In genomic region chr8:102064137-102064536, GRCm38 (mm10) we compare ENCODE assay signal across 16 mouse cellular contexts.
DNase-seq lines count a peak whose midpoint lies in the region; ATAC-seq and TF ChIP-seq lines count a peak whose summit lies in the region.
"Had no signal": no experiment of that assay in that cellular context is flagged by ENCODE, and none has a peak within 500 bp of the region (broad histone marks: within the 10 kb centered on the region; RNA-seq: fewer than 3 reads in every experiment).

No protein-coding gene starts in this region.

- no peak overlapping the region for H3K4me2 ChIP-seq in hindbrain, postnatal 0 days (ENCODE audit: low read depth, low read length)
- no peak overlapping the region for H3K4me2 ChIP-seq in hindbrain, embryonic 13.5 days
- H3K4me2 ChIP-seq in limb, embryonic 14.5 days (replicated peaks; ENCODE audit: low read depth, low read length, severe bottlenecking) = no peak overlapping the region
- H3K4me2 ChIP-seq: heart, embryonic 12.5 days had no signal

- TF ChIP-seq EP300 in MEL (IDR thresholded peaks at IDR 0.05; ENCODE audit: low read depth in 1 of 2, low read length in 2 of 2) = no peak

- H3K36me3 ChIP-seq in hindbrain, postnatal 0 days (ENCODE audit: insufficient read depth, low read length) = no peaks in the 10 kb centered on the region
- no peaks in the 10 kb centered on the region for H3K36me3 ChIP-seq in hindbrain, embryonic 13.5 days
- no peaks in the 10 kb centered on the region for H3K36me3 ChIP-seq in limb, embryonic 14.5 days (ENCODE audit: control insufficient read depth, insufficient read depth, low read length)
- no peaks in the 10 kb centered on the region for H3K36me3 ChIP-seq in limb, embryonic 10.5 days
- H3K36me3 ChIP-seq in MEL (ENCODE audit: control insufficient read depth in 1 of 2, insufficient read depth in 2 of 2, low read length in 2 of 2) = no peaks in the 10 kb centered on the region
- H3K36me3 ChIP-seq: embryonic facial prominence, embryonic 10.5 days; heart, embryonic 12.5 days had no signal

- no peaks in the 10 kb centered on the region for H3K9me3 ChIP-seq in hindbrain, postnatal 0 days (ENCODE audit: low read length)
- H3K9me3 ChIP-seq in hindbrain, embryonic 13.5 days = no peaks in the 10 kb centered on the region
- H3K9me3 ChIP-seq in limb, embryonic 14.5 days (ENCODE audit: control insufficient read depth, low read length) = no peaks in the 10 kb centered on the region
- no peaks in the 10 kb centered on the region for H3K9me3 ChIP-seq in limb, embryonic 10.5 days (replicated peaks)
- no peaks in the 10 kb centered on the region for H3K9me3 ChIP-seq in MEL (replicated peaks; ENCODE audit: insufficient read depth, low read length)
- H3K9me3 ChIP-seq: embryonic facial prominence, embryonic 10.5 days; heart, embryonic 12.5 days had no signal

- 95% methylated on average over 2 of the region's 2 CpGs for WGBS in hindbrain, postnatal 0 days
- WGBS in hindbrain, embryonic 13.5 days = 89% methylated on average over 2 of the region's 2 CpGs
- WGBS in limb, embryonic 14.5 days = 81% methylated on average over 2 of the region's 2 CpGs
- WGBS in limb, embryonic 10.5 days = 88% methylated on average over 2 of the region's 2 CpGs

- H3K4me3 ChIP-seq in hindbrain, postnatal 0 days (ENCODE audit: low read length) = no peak overlapping the region
- H3K4me3 ChIP-seq in hindbrain, embryonic 13.5 days = no peak overlapping the region
- no peak overlapping the region for H3K4me3 ChIP-seq in limb, embryonic 14.5 days (replicated peaks; ENCODE audit: low read length)
- H3K4me3 ChIP-seq in limb, embryonic 10.5 days = no peak overlapping the region
- H3K4me3 ChIP-seq in MEL (ENCODE audit: control insufficient read depth in 1 of 2, insufficient read depth in 1 of 2, low read depth in 2 of 2, low read length in 2 of 2) = no peak overlapping the region
- H3K4me3 ChIP-seq: embryonic facial prominence, embryonic 10.5 days; heart, embryonic 12.5 days had no signal

- peak; percentile 7 for TF ChIP-seq RAD21 in MEL (IDR thresholded peaks at IDR 0.05; ENCODE audit: low read depth, low read length)

- TF ChIP-seq POLR2A in limb, embryonic 14.5 days (IDR thresholded peaks at IDR 0.05; ENCODE audit: borderline replicate concordance, extremely low read depth, insufficient read depth, insufficient read length) = no peak
- TF ChIP-seq POLR2A in MEL (IDR thresholded peaks at IDR 0.05; ENCODE audit: control insufficient read depth in 1 of 2, insufficient read depth in 1 of 2, low read depth in 1 of 2, low read length in 2 of 2, poor library complexity in 1 of 2) = no peak

- no peaks in the 10 kb centered on the region for H3K79me2 ChIP-seq in MEL (ENCODE audit: control insufficient read depth, insufficient read depth, low read length, poor library complexity)

- H3K4me1 ChIP-seq in hindbrain, postnatal 0 days (ENCODE audit: insufficient read depth, low read length) = no peaks in the 10 kb centered on the region
- H3K4me1 ChIP-seq in hindbrain, embryonic 13.5 days (replicated peaks) = no peaks in the 10 kb centered on the region
- H3K4me1 ChIP-seq in limb, embryonic 14.5 days (ENCODE audit: control insufficient read depth, insufficient read depth, low read length) = no peaks in the 10 kb centered on the region
- no peaks in the 10 kb centered on the region for H3K4me1 ChIP-seq in limb, embryonic 10.5 days
- no peaks in the 10 kb centered on the region; a peak in 1 of 4 replicates for H3K4me1 ChIP-seq in MEL (ENCODE audit: control insufficient read depth in 1 of 2, insufficient read depth in 2 of 2, low read length in 2 of 2)
- H3K4me1 ChIP-seq: embryonic facial prominence, embryonic 10.5 days; heart, embryonic 12.5 days had no signal

- H3K9ac ChIP-seq in hindbrain, postnatal 0 days (replicated peaks; ENCODE audit: low read length) = no peak overlapping the region
- H3K9ac ChIP-seq in hindbrain, embryonic 13.5 days = no peak overlapping the region
- no peak overlapping the region for H3K9ac ChIP-seq in limb, embryonic 14.5 days (ENCODE audit: low read depth, low read length, severe bottlenecking)
- no peak overlapping the region for H3K9ac ChIP-seq in MEL (ENCODE audit: control insufficient read depth, low read depth, low read length, poor library complexity, severe bottlenecking)
- H3K9ac ChIP-seq: heart, embryonic 12.5 days had no signal

- no peaks in the 10 kb centered on the region for H3K27me3 ChIP-seq in hindbrain, postnatal 0 days (ENCODE audit: insufficient read depth, low read length)
- no peaks in the 10 kb centered on the region for H3K27me3 ChIP-seq in hindbrain, embryonic 13.5 days
- H3K27me3 ChIP-seq in limb, embryonic 14.5 days (ENCODE audit: control insufficient read depth, insufficient read depth, low read length) = no peaks in the 10 kb centered on the region
- no peaks in the 10 kb centered on the region for H3K27me3 ChIP-seq in limb, embryonic 10.5 days (ENCODE audit: low read depth, poor library complexity, severe bottlenecking)
- no peaks in the 10 kb centered on the region for H3K27me3 ChIP-seq in MEL (ENCODE audit: control insufficient read depth in 1 of 2, insufficient read depth in 2 of 2, low read length in 2 of 2)
- H3K27me3 ChIP-seq: heart, embryonic 12.5 days had no signal

- no peak overlapping the region for H3K27ac ChIP-seq in hindbrain, postnatal 0 days
- H3K27ac ChIP-seq in hindbrain, embryonic 13.5 days = no peak overlapping the region
- H3K27ac ChIP-seq in limb, embryonic 14.5 days (replicated peaks; ENCODE audit: low read depth, low read length) = no peak overlapping the region
- H3K27ac ChIP-seq in limb, embryonic 10.5 days = no peak overlapping the region
- H3K27ac ChIP-seq in MEL (ENCODE audit: control insufficient read depth, low read depth, low read length) = no peak overlapping the region
- H3K27ac ChIP-seq: embryonic facial prominence, embryonic 10.5 days had no signal

- TF ChIP-seq CTCF in hindbrain, postnatal 0 days (IDR thresholded peaks at IDR 0.05; ENCODE audit: low read depth) = 0 out of 2 replicates have a peak, but pooled peaks have one; percentile 1
- TF ChIP-seq CTCF in MEL (IDR thresholded peaks at IDR 0.05 in 2 of 3, conservative IDR thresholded peaks at IDR 0.05 in 1 of 3; ENCODE audit: control insufficient read depth in 1 of 3, insufficient read depth in 1 of 3, low read depth in 2 of 3, low read length in 3 of 3, poor library complexity in 1 of 3, severe bottlenecking in 1 of 3) = 0 out of 6 replicates have a peak, but pooled peaks of 1 of the 3 experiments have one; percentile 4

- ATAC-seq in hindbrain, postnatal 0 days = no peak
- ATAC-seq in hindbrain, embryonic 13.5 days (ENCODE audit: low FRiP score) = no peak
- ATAC-seq in limb, embryonic 14.5 days (ENCODE audit: low FRiP score, low read depth) = no peak
- ATAC-seq: forebrain, embryonic 14.5 days; hindbrain, embryonic 16.5 days had no signal

- DNase-seq in hindbrain, postnatal 0 days (ENCODE audit: low spot score) = no peak
- DNase-seq in limb, embryonic 14.5 days (ENCODE audit: low spot score) = peak; percentile 12
- no peak for DNase-seq in limb, embryonic 10.5 days (ENCODE audit: low spot score)
- DNase-seq in MEL (ENCODE audit: low read depth, low spot score) = no peak
- DNase-seq in brain, adult 2 months (ENCODE audit: low read depth, low spot score) = peak; percentile 22
- DNase-seq in spleen, postnatal 14 days (ENCODE audit: low spot score in 2 of 2) = no peak
- DNase-seq: adrenal gland, adult 8-10 months; adrenal gland, postnatal 36 days; cerebellum, adult 18-20 months; gastrocnemius, postnatal 14 days; heart, postnatal 36 days had no signal

TF ChIP-seq in MEL, 35 proteins besides CTCF, POLR2A, EP300 and RAD21:
- TF ChIP-seq MYC (IDR thresholded peaks at IDR 0.05; ENCODE audit: low read depth, low read length) (no peak), SMC3 (IDR thresholded peaks at IDR 0.05; ENCODE audit: low read depth, low read length) (0 out of 2 replicates have a peak, but pooled peaks have one; percentile 3)

Comparison
In these comparisons a context has a peak if more than half of its experiments do, and no peak if none do; other contexts are left out.
1. DNase-seq: peak in limb, embryonic 14.5 days (single experiment) and brain, adult 2 months (single experiment); none in hindbrain, postnatal 0 days (single experiment), limb, embryonic 10.5 days (single experiment), MEL (single experiment) and spleen, postnatal 14 days (0 of 2).